Mouse (Mus musculus) forebrain, postnatal 0 days (tissue): Measurements from ENCODE around the gene Myl6b. TPM values are rescaled to one million over a fixed set of nuclear protein-coding genes. Genes with fewer than 3 reads are reported as not detected.
A peak's percentile ranks its signal among the peaks of the same experiment; 100 is the strongest.

ENCODE experiments used
- ATAC-seq: fragments of 200-750 bp; cut with Nextera tagmentation; 2 replicates; pipeline ENCODE4 v1.8.0; 2017; ENCODE audit warnings: mild to moderate bottlenecking, moderate library complexity
- DNase-seq: peaks from one replicate; pipeline ENCODE4 v3.0.0-alpha.2; 2015
- H3K27ac ChIP-seq: fragments of 300-500 bp; sonication (generic); 2 replicates; pipeline ENCODE4 v1.5.1; 2014; ENCODE audit warnings: low read depth, mild to moderate bottlenecking, antibody characterized with exemption, low read length, moderate library complexity, mixed read lengths
- H3K27me3 ChIP-seq: fragments of 300-500 bp; sonication (generic); 2 replicates; pipeline ENCODE4 v1.6.1; 2014; ENCODE audit warnings: mild to moderate bottlenecking, low read length, mixed read lengths; ENCODE audit not compliant: insufficient read depth
- H3K36me3 ChIP-seq: fragments of 300-500 bp; sonication (generic); 2 replicates; pipeline ENCODE4 v1.6.1; 2014; ENCODE audit warnings: mild to moderate bottlenecking, moderate library complexity; ENCODE audit not compliant: insufficient read depth
- H3K4me1 ChIP-seq: fragments of 300-500 bp; sonication (generic); 2 replicates; pipeline ENCODE4 v1.6.1; 2014; ENCODE audit warnings: antibody characterized with exemption; ENCODE audit not compliant: insufficient read depth
- H3K4me2 ChIP-seq: fragments of 300-500 bp; sonication (generic); 2 replicates; pipeline ENCODE4 v1.6.1; 2014; ENCODE audit warnings: low read depth, mild to moderate bottlenecking, moderate library complexity
- H3K4me3 ChIP-seq: fragments of 300-500 bp; sonication (generic); 2 replicates; pipeline ENCODE4 v1.5.1; 2014; ENCODE audit warnings: low read depth, low read length, mixed read lengths
- H3K9ac ChIP-seq: fragments of 300-500 bp; sonication (generic); 2 replicates; pipeline ENCODE4 v1.6.1; 2014; ENCODE audit warnings: mild to moderate bottlenecking
- H3K9me3 ChIP-seq: fragments of 300-500 bp; sonication (generic); 2 replicates; pipeline ENCODE4 v1.6.1; 2016; ENCODE audit warnings: low read length
- CTCF ChIP-seq: sonication (generic); IDR thresholded peaks from 2 replicates; pipeline ENCODE4 v1.5.1; 2016; ENCODE audit warnings: antibody characterized with exemption, control low read depth, low read depth
- WGBS: fragments of 180-500 bp; shearing (Covaris S2); extraction: QIAGEN DNeasy Blood & Tissue Kit; methylation state at CpG from one replicate; pipeline ENCODE4 v1.1.7; 2014; 5-methylcytosine and 5-hydroxymethylcytosine counted together
- polyA plus RNA-seq: library from polyadenylated mRNA; unstranded; fragments of >200 nt; fragmentation: Nextera tagmentation; extraction: Ambion mirVana; gene quantifications from 2 replicates; pipeline ENCODE4 v1.2.1, GENCODE M21; 2015
- total RNA-seq: library from RNA; depleted of rRNA; stranded (reverse); fragments of >200 nt; gene quantifications from 2 replicates; pipeline ENCODE4 v1.2.3, GENCODE M21; 2014

The Myl6b gene
- total and polyA plus RNA-seq, 2 experiments from 2014 or later, result 4.8 to 31.4 TPM

GRCm38 (mm10) chr10:128504012-128504411, 5.5 kb upstream of the Myl6b start:
- Histone ChIP-seq H3K4me1 (no peaks in the 10 kb centered on the region), H3K4me2 (no peak overlapping the region), H3K9ac (no peak overlapping the region), H3K36me3 (0 out of 2 replicates have a peak, but pooled peaks cover 4% of the 10 kb centered on the region), H3K9me3 (no peaks in the 10 kb centered on the region), H3K4me3 (no peak overlapping the region), H3K27me3 (no peaks in the 10 kb centered on the region), H3K27ac (no peak overlapping the region)
- DNase-seq (no peak), ATAC-seq (no peak)
- WGBS, result 87% methylated on average over 3 of the region's 3 CpGs
- no peak for TF ChIP-seq CTCF

DNA sequence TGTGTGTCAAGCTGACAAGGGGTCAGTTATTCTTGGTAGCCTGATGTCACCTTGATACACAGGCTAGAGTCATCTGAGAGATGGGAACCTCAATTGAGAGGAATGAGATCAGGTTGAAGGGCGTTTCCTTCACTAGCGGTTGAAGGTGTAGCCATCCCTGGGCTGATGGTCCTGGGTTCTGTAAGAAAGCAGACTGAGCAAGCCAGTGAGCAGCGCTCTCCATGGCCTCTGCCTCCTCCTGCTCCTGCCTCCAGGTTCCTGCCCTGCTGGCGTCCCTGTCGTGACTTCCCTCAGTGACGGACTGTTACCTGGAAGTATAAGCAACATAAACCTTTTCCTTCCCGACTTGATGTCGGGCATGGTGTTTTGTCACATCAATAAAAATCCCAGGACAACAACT, 5.0 kb upstream of the Myl6b start:
- Histone ChIP-seq H3K27me3 (no peaks in the 10 kb centered on the region), H3K4me2 (no peak overlapping the region), H3K4me3 (no peak overlapping the region), H3K9ac (no peak overlapping the region), H3K36me3 (no peaks in the 10 kb centered on the region), H3K4me1 (no peaks in the 10 kb centered on the region), H3K9me3 (no peaks in the 10 kb centered on the region), H3K27ac (no peak overlapping the region)
- WGBS, result 81% methylated on average over 8 of the region's 8 CpGs
- ATAC-seq (no peak), DNase-seq (no peak)
- TF ChIP-seq CTCF, result no peak

- no peaks in the 10 kb centered on the region for H3K27me3 ChIP-seq
- no peak overlapping the region for H3K27ac ChIP-seq
- H3K9me3 ChIP-seq, result no peaks in the 10 kb centered on the region
- WGBS, result 86% methylated on average over 5 of the region's 5 CpGs
- DNase-seq, result no peak
- TF ChIP-seq CTCF, result no peak
- no peaks in the 10 kb centered on the region for H3K36me3 ChIP-seq
- no peak overlapping the region for H3K4me2 ChIP-seq
- no peak for ATAC-seq
- H3K4me3 ChIP-seq, result no peak overlapping the region
- H3K4me1 ChIP-seq, result peaks cover 9% of the 10 kb centered on the region
- no peak overlapping the region for H3K9ac ChIP-seq
Measured at GRCm38 (mm10) chr10:128502341-128502740, 3.9 kb upstream of the Myl6b start.

GRCm38 (mm10) chr10:128499116-128499671, 709 bp upstream of the Myl6b start:
- WGBS, result 2% methylated on average over 21 of the region's 21 CpGs
- Histone ChIP-seq H3K9ac (peak overlapping the region; percentile 53), H3K27ac (peak overlapping the region; percentile 76), H3K4me1 (peaks cover 20% of the 10 kb centered on the region), H3K9me3 (no peaks in the 10 kb centered on the region), H3K4me3 (peak overlapping the region; percentile 69), H3K36me3 (no peaks in the 10 kb centered on the region), H3K27me3 (no peaks in the 10 kb centered on the region), H3K4me2 (peak overlapping the region; percentile 60)
- DNase-seq (peak; percentile 60), ATAC-seq (peak; percentile 8; the same call in 1 of the 2 replicates)
- TF ChIP-seq CTCF, result no peak

DNA sequence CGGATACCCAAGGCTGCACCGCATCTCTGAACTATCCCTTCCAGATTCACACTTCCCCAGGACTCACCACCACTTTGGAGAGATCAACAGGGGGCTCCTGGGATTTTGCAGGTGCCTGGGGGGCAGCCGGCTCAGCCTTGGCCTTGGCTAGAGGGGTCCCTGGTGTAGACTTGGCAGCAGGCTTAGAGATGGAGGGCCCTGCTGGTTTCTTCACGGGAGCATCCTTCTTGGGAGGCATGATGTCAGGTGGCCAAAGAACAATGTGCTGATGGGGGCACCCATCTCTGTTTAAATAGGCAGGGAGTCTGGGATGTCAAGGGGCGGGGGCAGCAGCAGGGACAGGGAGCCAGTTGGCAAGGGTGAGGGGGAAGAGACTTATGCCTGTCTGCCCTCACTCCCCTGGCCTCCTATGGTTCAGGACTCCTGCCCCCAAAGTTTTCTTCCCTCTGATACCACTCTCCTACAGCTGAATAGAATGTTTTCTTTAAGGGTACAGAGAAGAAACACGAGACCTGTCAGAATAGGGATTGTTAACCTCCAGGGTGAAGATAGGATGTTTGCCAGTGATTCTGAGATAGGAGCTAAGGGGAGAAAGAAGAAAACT, 1.2 kb downstream of the Myl6b start:
- H3K4me3 ChIP-seq, result no peak overlapping the region
- no peaks in the 10 kb centered on the region for H3K9me3 ChIP-seq
- no peaks in the 10 kb centered on the region for H3K27me3 ChIP-seq
- H3K36me3 ChIP-seq, result no peaks in the 10 kb centered on the region
- ATAC-seq, result no peak
- no peak overlapping the region for H3K27ac ChIP-seq
- TF ChIP-seq CTCF, result no peak
- WGBS, result 42% methylated on average over 6 of the region's 6 CpGs
- peaks cover 20% of the 10 kb centered on the region for H3K4me1 ChIP-seq
- peak overlapping the region; percentile 60; the same call in 1 of the 2 replicates for H3K4me2 ChIP-seq
- no peak for DNase-seq
- H3K9ac ChIP-seq, result peak overlapping the region; percentile 53; the same call in 1 of the 2 replicates

- 27% methylated on average over 6 of the region's 6 CpGs for WGBS
- Histone ChIP-seq H3K36me3 (0 out of 2 replicates have a peak, but pooled peaks cover 6% of the 10 kb centered on the region), H3K27me3 (no peaks in the 10 kb centered on the region), H3K4me1 (peaks cover 20% of the 10 kb centered on the region), H3K27ac (no peak overlapping the region), H3K9me3 (no peaks in the 10 kb centered on the region), H3K9ac (no peak overlapping the region), H3K4me2 (no peak overlapping the region), H3K4me3 (no peak overlapping the region)
- no peak for DNase-seq
- no peak for ATAC-seq
- TF ChIP-seq CTCF, result no peak
Measured at GRCm38 (mm10) chr10:128496509-128497077, 1.9 kb downstream of the Myl6b start.

DNA sequence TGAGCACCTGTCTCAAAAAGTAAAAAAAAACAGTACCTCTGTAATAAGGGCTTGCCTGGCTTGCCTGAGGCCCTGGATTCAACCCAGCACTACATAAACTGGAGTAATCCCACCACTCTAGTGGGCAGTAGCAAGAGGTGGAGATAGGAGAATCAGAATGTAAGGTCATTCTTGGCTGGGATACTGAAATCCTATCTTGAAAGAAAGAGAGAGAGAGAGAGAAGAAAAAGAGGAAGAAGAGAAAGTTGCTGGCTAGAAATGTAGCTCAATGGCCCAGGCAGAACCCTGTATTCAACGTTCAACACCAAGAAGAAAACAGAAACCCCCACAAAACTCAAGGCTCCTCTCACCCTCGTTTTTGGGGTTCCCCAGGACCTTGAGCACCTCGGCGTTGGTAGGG, 2.6 kb downstream of the Myl6b start:
- DNase-seq (no peak), ATAC-seq (no peak)
- WGBS, result 71% methylated on average over 4 of the region's 4 CpGs
- Histone ChIP-seq H3K36me3 (peaks cover 12% of the 10 kb centered on the region; the same call in 1 of the 2 replicates), H3K27ac (no peak overlapping the region), H3K4me3 (no peak overlapping the region), H3K27me3 (no peaks in the 10 kb centered on the region), H3K4me2 (no peak overlapping the region), H3K4me1 (peaks cover 20% of the 10 kb centered on the region), H3K9me3 (no peaks in the 10 kb centered on the region), H3K9ac (peak overlapping the region; percentile 22; the same call in 1 of the 2 replicates)
- TF ChIP-seq CTCF, result no peak
